ENCODE assay signal across 9 mouse cellular contexts in the genomic region with DNA sequence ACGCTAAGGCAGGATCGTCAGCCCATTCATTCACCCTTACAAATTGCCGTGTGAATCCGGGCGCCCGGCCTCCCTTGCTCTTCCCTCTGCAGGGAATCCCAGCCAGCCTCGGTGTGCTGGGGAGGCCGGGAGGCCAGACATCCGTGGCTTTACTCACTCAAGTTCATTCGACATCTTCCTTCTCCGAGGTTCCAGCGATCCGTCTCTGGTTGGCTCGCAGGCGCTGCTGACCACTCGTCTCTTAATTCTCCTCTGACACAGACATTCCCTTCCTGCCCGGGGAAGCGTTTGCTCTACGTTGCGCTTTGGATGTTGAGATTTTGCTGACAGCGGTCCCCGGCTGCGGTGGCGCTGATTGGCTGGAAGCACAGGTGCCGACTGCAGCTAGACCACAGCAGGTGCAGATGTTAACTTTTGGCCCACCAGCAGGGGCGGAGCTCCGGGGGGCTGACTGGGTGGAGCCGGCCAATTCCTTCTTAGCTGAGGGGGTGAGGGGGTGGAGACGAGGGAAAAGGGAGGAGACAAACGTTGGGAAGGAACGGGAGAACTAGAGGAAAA. TPM values are rescaled to one million over a fixed set of nuclear protein-coding genes. Genes with fewer than 3 reads are reported as not detected.
DNase-seq lines count a peak whose midpoint lies in the region; ATAC-seq lines count a peak whose summit lies in the region.
"Had no signal": no experiment of that assay in that cellular context is flagged by ENCODE, and none has a peak within 500 bp of the region (broad histone marks: within the 10 kb centered on the region; RNA-seq: fewer than 3 reads in every experiment).

Gene Grhl3 (minus strand): TSS at position 380 of the 558 bp plus-strand sequence.

- H3K9ac ChIP-seq in lung, embryonic 15.5 days: peak within 1 kb of the TSS; percentile 2; the same call in 1 of the 2 replicates

- H3K9me3 ChIP-seq in heart, embryonic 10.5 days: no peaks in the 10 kb centered on the region
- H3K9me3 ChIP-seq in lung, embryonic 15.5 days: no peaks in the 10 kb centered on the region

- peaks cover 56% of the 10 kb centered on the region for H3K4me1 ChIP-seq in heart, embryonic 10.5 days
- H3K4me1 ChIP-seq in lung, embryonic 15.5 days: peaks cover 37% of the 10 kb centered on the region

- peak; percentile 42 to 44 for DNase-seq in cerebellum, postnatal 10 days
- DNase-seq in cerebellum, adult 11-12 months: no peak
- peak; percentile 16 for DNase-seq in T-cell, adult 2 months (ENCODE audit: low spot score)
- no peak for DNase-seq in heart, embryonic 10.5 days (ENCODE audit: low spot score)
- DNase-seq in kidney, postnatal 10 days: peak; percentile 58
- peak; percentile 51 to 55 for DNase-seq in right cerebral cortex, adult 2 months (ENCODE audit: low spot score in 2 of 2)

- ATAC-seq in lung, embryonic 15.5 days (ENCODE audit: borderline replicate concordance, extremely low read depth, low FRiP score, low TSS enrichment): no peak
- ATAC-seq in erythroid progenitor cell, adult 5-6 weeks (replicated peaks; ENCODE audit: low FRiP score, poor library complexity, severe bottlenecking): no peak

- H3K27ac ChIP-seq in heart, embryonic 10.5 days: 0 out of 2 replicates have a peak within 1 kb of the TSS, but pooled peaks have one; percentile 10
- H3K27ac ChIP-seq in lung, embryonic 15.5 days: peak within 1 kb of the TSS; percentile 44

- peaks cover 84% of the 10 kb centered on the region for H3K27me3 ChIP-seq in heart, embryonic 10.5 days (ENCODE audit: insufficient read depth, poor library complexity, severe bottlenecking)
- H3K27me3 ChIP-seq in lung, embryonic 15.5 days: peaks cover 69% of the 10 kb centered on the region

- WGBS in heart, embryonic 10.5 days: under 1% methylated on average over 31 of the region's 31 CpGs
- under 1% methylated on average over 31 of the region's 31 CpGs for WGBS in lung, embryonic 15.5 days

- H3K4me3 ChIP-seq in heart, embryonic 10.5 days: peak within 1 kb of the TSS; percentile 57
- peak within 1 kb of the TSS; percentile 34 for H3K4me3 ChIP-seq in lung, embryonic 15.5 days

- H3K4me2 ChIP-seq in lung, embryonic 15.5 days: peak within 1 kb of the TSS; percentile 58

- no peaks in the 10 kb centered on the region for H3K36me3 ChIP-seq in heart, embryonic 10.5 days
- H3K36me3 ChIP-seq in lung, embryonic 15.5 days: no peaks in the 10 kb centered on the region

RNA-seq across cellular contexts. Expression of gene Grhl3, which starts in this region (rescaled TPM):
- 4.3 and 14.1 TPM in 2 replicates for polyA plus RNA-seq in heart, embryonic 10.5 days (2016; fragmentation: Nextera tagmentation; extraction: Ambion mirVana)
- 4.3 and 4.8 TPM in 2 replicates for polyA plus RNA-seq in lung, embryonic 15.5 days (2015; fragmentation: Nextera tagmentation; extraction: Ambion mirVana)
- total RNA-seq in erythroid progenitor cell, adult 5-6 weeks (2015; ENCODE audit: low replicate concordance): not detected in 2 replicates
- total RNA-seq in erythroid progenitor cell, adult 5-6 weeks (2017; ENCODE audit: low replicate concordance): not detected in 2 replicates
- total RNA-seq: heart, postnatal 36 days had no signal

Comparison
In these comparisons a context has a peak if more than half of its experiments do, and no peak if none do; other contexts are left out.
1. DNase-seq: peak in cerebellum, postnatal 10 days (2 of 2), T-cell, adult 2 months (single experiment), kidney, postnatal 10 days (single experiment) and right cerebral cortex, adult 2 months (2 of 2); none in cerebellum, adult 11-12 months (single experiment) and heart, embryonic 10.5 days (single experiment).